Mouse (Mus musculus): ENCODE results near the gene Ddx27.

DNA sequence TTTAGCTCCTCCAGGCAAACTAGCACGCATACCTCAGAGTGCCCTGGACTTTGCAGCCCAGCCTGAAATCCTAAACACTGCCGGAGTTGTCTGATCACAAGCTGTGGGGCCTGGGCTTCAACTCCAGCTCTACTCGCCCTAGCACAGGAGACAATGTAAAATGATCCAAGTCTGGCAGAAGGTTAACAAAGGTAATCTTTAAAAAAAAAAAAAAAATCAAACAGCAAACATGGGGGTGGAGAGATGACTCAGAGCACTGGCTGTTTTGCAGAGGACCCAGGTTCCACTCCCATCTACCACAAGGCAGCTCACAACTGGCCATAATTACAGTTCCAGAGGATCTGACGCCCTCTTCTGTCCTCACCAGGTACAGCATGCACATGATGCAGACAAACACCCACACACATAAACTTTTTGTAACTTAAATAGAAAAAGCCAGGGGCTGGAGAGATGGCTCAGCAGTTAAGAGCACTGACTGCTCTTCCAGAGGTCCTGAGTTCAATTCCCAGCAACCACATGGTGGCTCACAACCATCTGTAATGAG lies 31.6 kb upstream of the Ddx27 start:
- TF ChIP-seq CTCF (IDR thresholded peaks at IDR 0.05; ENCODE audit: low read depth) (peak; percentile 45), EP300 (optimal IDR thresholded peaks at IDR 0.05) (no peak)

All from stomach, postnatal 0 days (tissue).